ENCODE assay signal across 14 mouse cellular contexts in the genomic region with DNA sequence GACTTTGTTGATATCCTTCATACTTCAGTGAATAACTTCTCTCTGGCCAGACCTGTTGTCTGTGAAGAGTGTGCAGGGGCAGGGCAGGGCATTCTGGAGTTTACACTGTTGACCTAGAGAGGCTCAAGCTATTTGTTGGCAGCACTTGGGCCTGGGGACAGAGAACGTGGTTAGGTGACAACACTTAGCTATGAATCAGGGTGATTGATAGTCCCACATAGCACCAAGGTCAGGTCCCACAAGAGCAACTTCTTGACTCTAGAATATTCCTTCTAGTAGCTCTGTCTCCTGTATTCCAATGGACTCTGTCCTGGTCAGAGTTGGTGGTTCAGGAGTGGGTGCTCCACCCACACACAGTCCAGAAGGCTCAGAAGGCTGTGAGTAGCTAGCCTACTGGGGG. TPM values are rescaled to one million over a fixed set of nuclear protein-coding genes. Genes with fewer than 3 reads are reported as not detected.
DNase-seq lines count a peak whose midpoint lies in the region.
"Had no signal": no experiment of that assay in that cellular context is flagged by ENCODE, and none has a peak within 500 bp of the region (broad histone marks: within the 10 kb centered on the region; RNA-seq: fewer than 3 reads in every experiment).

No protein-coding gene starts in this region.

- DNase-seq in adrenal gland, postnatal 14 days, result peak; percentile 71
- DNase-seq in adrenal gland, postnatal 4 days (ENCODE audit: low spot score in 2 of 2), result no peak
- peak; percentile 64 for DNase-seq in kidney, adult 9 months
- no peak for DNase-seq in kidney, postnatal 25 days
- DNase-seq in 3T3-L1 (ENCODE audit: low read depth, low spot score) (peak; percentile 51), adipocyte (ENCODE audit: low spot score) (peak; percentile 56)
- no peak for DNase-seq in thymus, postnatal 4 days
- DNase-seq: B cell, adult 2 months; cerebellum, adult 11-12 months; cerebellum, adult 9-10 months; cerebellum, postnatal 25 days; gastrocnemius, postnatal 10 days; heart, adult 2 months had no signal

RNA-seq across cellular contexts. Expression of gene Castor1, which starts 7.2 kb away (rescaled TPM):
- 6.1 and 8.5 TPM in 2 replicates for total RNA-seq in adrenal gland, postnatal 14 days (2021)
- 1 to 10 TPM; 6.3 to 6.6 TPM for total RNA-seq in adrenal gland, postnatal 4 days (2021)

RNA-seq across cellular contexts. Expression of gene Tbc1d10a, which starts 24.2 kb away (rescaled TPM):
- 15.6 and 18.2 TPM in 2 replicates for total RNA-seq in adrenal gland, postnatal 14 days (2021)
- 10 to 100 TPM; 19.0 to 19.9 TPM for total RNA-seq in adrenal gland, postnatal 4 days (2021)

RNA-seq across cellular contexts. Expression of gene Osm, which starts 25.4 kb away (rescaled TPM):
- total RNA-seq in adrenal gland, postnatal 14 days (2021), result 0.41 TPM in 1 of 2 replicates, not detected in the other
- total RNA-seq in adrenal gland, postnatal 4 days (2021), result under 1 TPM; 0.11 to 0.23 TPM
- total RNA-seq: gastrocnemius, postnatal 10 days; heart, postnatal 25 days had no signal

RNA-seq across cellular contexts. Expression of gene Lif, which starts 46.6 kb away (rescaled TPM):
- total RNA-seq in adrenal gland, postnatal 14 days (2021), result 0.44 and 0.90 TPM in 2 replicates
- under 1 TPM; 0.76 to 0.99 TPM for total RNA-seq in adrenal gland, postnatal 4 days (2021)

RNA-seq across cellular contexts. Expression of gene Sf3a1, which starts 50.6 kb away (rescaled TPM):
- 43.7 and 49.8 TPM in 2 replicates for total RNA-seq in adrenal gland, postnatal 14 days (2021)
- 10 to 100 TPM; 70.4 to 71.6 TPM for total RNA-seq in adrenal gland, postnatal 4 days (2021)

Comparison
In these comparisons a context has a peak if more than half of its experiments do, and no peak if none do; other contexts are left out.
1. DNase-seq: peak in adrenal gland, postnatal 14 days (single experiment), kidney, adult 9 months (single experiment), 3T3-L1 (single experiment) and adipocyte (single experiment); none in adrenal gland, postnatal 4 days (0 of 2), kidney, postnatal 25 days (0 of 2) and thymus, postnatal 4 days (single experiment).